Mouse (Mus musculus) CH12.LX (cell line): ENCODE measurements around the gene Ndrg2. TPM values are rescaled to one million over a fixed set of nuclear protein-coding genes. Genes with fewer than 3 reads are reported as not detected.

Experiments used
- DNase-seq: peaks from one replicate; pipeline ENCODE4 v3.0.0-alpha.2; 2013; ENCODE audit errors: extremely low read depth
- H3K27ac ChIP-seq: 2 replicates; pipeline ENCODE4 v1.5.1; 2012; ENCODE audit warnings: low read depth, mild to moderate bottlenecking, control low read depth, moderate library complexity; ENCODE audit not compliant: insufficient read depth
- H3K27me3 ChIP-seq: replicated peaks from 2 replicates; pipeline ENCODE3; 2012; ENCODE audit warnings: inconsistent platforms
- H3K36me3 ChIP-seq, 2 experiments: replicated peaks in 1 of 2; 2 replicates each; pipeline versions ENCODE3 to v1.6.1; 2012; ENCODE audit warnings: inconsistent platforms in 1 of 2, low read length in 1 of 2, mild to moderate bottlenecking in 1 of 2, mixed read lengths in 1 of 2, moderate library complexity in 1 of 2; ENCODE audit not compliant: control insufficient read depth in 1 of 2, insufficient read depth in 1 of 2
- H3K4me1 ChIP-seq, 2 experiments: 2 replicates each; pipeline ENCODE4 v1.6.1; 2012; ENCODE audit warnings: inconsistent platforms in 1 of 2, moderate library complexity in 1 of 2; ENCODE audit not compliant: insufficient read depth in 2 of 2, control insufficient read depth in 1 of 2
- H3K4me2 ChIP-seq: 2 replicates; pipeline ENCODE4 v1.6.1; 2012; ENCODE audit warnings: low read depth, mild to moderate bottlenecking, control low read depth; ENCODE audit not compliant: poor library complexity, insufficient read depth, severe bottlenecking
- H3K4me3 ChIP-seq, 3 experiments: fragments of 150-350 bp in 1 of 3; sonication (generic) in 1 of 3; replicated peaks in 1 of 3; 2 replicates each; pipeline versions ENCODE3 to v1.5.1; 2011 to 2012; ENCODE audit warnings: low read depth in 2 of 3, low read length in 2 of 3, mild to moderate bottlenecking in 2 of 3, moderate library complexity in 2 of 3, control low read depth in 1 of 3, improper control_type of control experiment in 1 of 3, inconsistent platforms in 1 of 3, mixed read lengths in 1 of 3; ENCODE audit not compliant: poor library complexity in 1 of 3
- H3K79me2 ChIP-seq: replicated peaks from 2 replicates; pipeline ENCODE4 v1.6.1; 2012; ENCODE audit warnings: mild to moderate bottlenecking, moderate library complexity; ENCODE audit not compliant: control insufficient read depth, poor library complexity, insufficient read depth, severe bottlenecking; ENCODE audit errors: extremely low read depth
- H3K9ac ChIP-seq: 2 replicates; pipeline ENCODE4 v1.6.1; 2012; ENCODE audit warnings: low read depth, mild to moderate bottlenecking, control low read depth, moderate library complexity; ENCODE audit not compliant: insufficient read depth
- H3K9me3 ChIP-seq: replicated peaks from 2 replicates; pipeline ENCODE3; 2012; ENCODE audit warnings: low read length, inconsistent platforms, mixed read lengths
- BHLHE40 ChIP-seq: IDR thresholded peaks from 2 replicates; pipeline ENCODE4 v1.6.1; 2011; ENCODE audit warnings: mild to moderate bottlenecking, low read depth, low read length, improper control_type of control experiment
- CHD1 ChIP-seq: IDR thresholded peaks from 2 replicates; pipeline ENCODE4 v1.6.1; 2012; ENCODE audit warnings: low read depth, low read length, improper control_type of control experiment, inconsistent platforms
- CHD2 ChIP-seq: IDR thresholded peaks from 2 replicates; pipeline ENCODE4 v1.6.1; 2011; ENCODE audit warnings: low read length, improper control_type of control experiment
- E2F4 ChIP-seq: IDR thresholded peaks from 2 replicates; pipeline ENCODE4 v1.6.1; 2011; ENCODE audit warnings: low read depth, low read length, improper control_type of control experiment; ENCODE audit not compliant: insufficient replicate concordance
- ELF1 ChIP-seq: IDR thresholded peaks from 2 replicates; pipeline ENCODE4 v1.6.1; 2014; ENCODE audit warnings: low read depth, mild to moderate bottlenecking, inconsistent platforms, low read length, improper control_type of control experiment
- EP300 ChIP-seq: IDR thresholded peaks from 2 replicates; pipeline ENCODE4 v1.6.1; 2011; ENCODE audit warnings: low read length, improper control_type of control experiment
- HCFC1 ChIP-seq: IDR thresholded peaks from 2 replicates; pipeline ENCODE4 v1.6.1; 2012; ENCODE audit warnings: low read depth, mild to moderate bottlenecking, inconsistent platforms, low read length, improper control_type of control experiment
- IRF4 ChIP-seq: IDR thresholded peaks from 2 replicates; pipeline ENCODE4 v1.6.1; 2014; ENCODE audit warnings: low read depth, mild to moderate bottlenecking, inconsistent platforms, low read length, improper control_type of control experiment
- JUN ChIP-seq: IDR thresholded peaks from 2 replicates; pipeline ENCODE4 v1.6.1; 2011; ENCODE audit warnings: low read depth, mild to moderate bottlenecking, low read length, improper control_type of control experiment, moderate library complexity; ENCODE audit not compliant: insufficient read depth
- KAT2A ChIP-seq: IDR thresholded peaks from 2 replicates; pipeline ENCODE4 v1.6.1; 2012; ENCODE audit warnings: low read length, improper control_type of control experiment, inconsistent platforms; ENCODE audit not compliant: insufficient replicate concordance
- MAX ChIP-seq: IDR thresholded peaks from 2 replicates; pipeline ENCODE4 v1.6.1; 2011; ENCODE audit warnings: low read length, improper control_type of control experiment
- MEF2A ChIP-seq: IDR thresholded peaks from 2 replicates; pipeline ENCODE4 v1.6.1; 2014; ENCODE audit warnings: low read depth, mild to moderate bottlenecking, inconsistent platforms, low read length, improper control_type of control experiment, borderline replicate concordance
- MXI1 ChIP-seq: IDR thresholded peaks from 2 replicates; pipeline ENCODE4 v1.6.1; 2011; ENCODE audit warnings: mild to moderate bottlenecking, low read depth, low read length, improper control_type of control experiment
- MYC ChIP-seq: IDR thresholded peaks from 2 replicates; pipeline ENCODE4 v1.6.1; 2011; ENCODE audit warnings: low read depth, mild to moderate bottlenecking, improper control_type of control experiment, low read length
- NELFE ChIP-seq: IDR thresholded peaks from 2 replicates; pipeline ENCODE4 v1.6.1; 2011; ENCODE audit warnings: low read depth, low read length, improper control_type of control experiment
- NRF1 ChIP-seq: IDR thresholded peaks from 2 replicates; pipeline ENCODE4 v1.6.1; 2014; ENCODE audit warnings: low read depth, mild to moderate bottlenecking, inconsistent platforms, low read length, improper control_type of control experiment, moderate library complexity
- PAX5 ChIP-seq: IDR thresholded peaks from 2 replicates; pipeline ENCODE4 v1.6.1; 2012; ENCODE audit warnings: low read length, inconsistent platforms, mixed read lengths
- POLR2A ChIP-seq: IDR thresholded peaks from 2 replicates; pipeline ENCODE4 v1.6.1; 2011; ENCODE audit warnings: low read depth, mild to moderate bottlenecking, improper control_type of control experiment, low read length
- POLR2AphosphoS2 ChIP-seq: IDR thresholded peaks from 2 replicates; pipeline ENCODE4 v1.6.1; 2011; ENCODE audit warnings: low read depth, low read length, improper control_type of control experiment
- RCOR1 ChIP-seq: conservative IDR thresholded peaks from 2 replicates; pipeline ENCODE4 v1.6.1; 2012; ENCODE audit warnings: low read depth, mild to moderate bottlenecking, inconsistent platforms, low read length, improper control_type of control experiment
- SIN3A ChIP-seq: IDR thresholded peaks from 2 replicates; pipeline ENCODE4 v1.6.1; 2012; ENCODE audit warnings: low read length, improper control_type of control experiment, inconsistent platforms
- SMC3 ChIP-seq: IDR thresholded peaks from 2 replicates; pipeline ENCODE4 v1.6.1; 2011; ENCODE audit warnings: low read depth, low read length, improper control_type of control experiment
- TBP ChIP-seq: conservative IDR thresholded peaks from 2 replicates; pipeline ENCODE4 v1.6.1; 2011; ENCODE audit warnings: low read depth, low read length, improper control_type of control experiment
- UBTF ChIP-seq: IDR thresholded peaks from 2 replicates; pipeline ENCODE4 v1.6.1; 2012; ENCODE audit warnings: low read depth, mild to moderate bottlenecking, inconsistent platforms, low read length, improper control_type of control experiment, moderate library complexity
- USF1 ChIP-seq: IDR thresholded peaks from 2 replicates; pipeline ENCODE4 v1.6.1; 2014; ENCODE audit warnings: low read depth, mild to moderate bottlenecking, inconsistent platforms, low read length, improper control_type of control experiment
- ZC3H11A ChIP-seq: IDR thresholded peaks from 2 replicates; pipeline ENCODE4 v1.6.1; 2012; ENCODE audit warnings: low read depth, mild to moderate bottlenecking, inconsistent platforms, low read length, improper control_type of control experiment
- ZMIZ1 ChIP-seq: IDR thresholded peaks from 2 replicates; pipeline ENCODE4 v1.6.1; 2012; ENCODE audit warnings: low read depth, mild to moderate bottlenecking, inconsistent platforms, low read length, improper control_type of control experiment
- ZNF384 ChIP-seq: IDR thresholded peaks from 2 replicates; pipeline ENCODE4 v1.6.1; 2012; ENCODE audit warnings: low read depth, low read length, improper control_type of control experiment, inconsistent platforms
- dilution Hi-C: fragments of 300-500 bp; cut with MboI; formaldehyde crosslinking; loops from 2 replicates; pipeline ENCODE4 v1.14.3; 2020; ENCODE audit warnings: low sequenced_read_pairs; ENCODE audit not compliant: extremely low pct_unique_long_range_greater_than_20kb, extremely low pct_ligation_motif_present
- in situ Hi-C: fragments of 300-500 bp; cut with MboI; formaldehyde crosslinking; loops from 3 replicates; pipeline ENCODE4 v1.14.3; 2019; ENCODE audit warnings: low sequenced_read_pairs, low pct_ligation_motif_present, low pct_unique_long_range_greater_than_20kb, mixed read lengths
- polyA plus RNA-seq: library from polyadenylated mRNA; unstranded; fragments of >175 nt; gene quantifications from 2 replicates; pipeline ENCODE4 v1.2.1, GENCODE M21; 2012; ENCODE audit warnings: low read depth; ENCODE audit not compliant: insufficient read length
- total RNA-seq, 2 experiments: library from RNA; depleted of rRNA; stranded (reverse); fragments of 300-350 nt in 1 of 2; fragments of >200 nt in 1 of 2; gene quantifications; 2 replicates each; pipeline ENCODE4 v1.2.3; 2012 to 2014

Ndrg2 gene
- total and polyA plus RNA-seq, 3 experiments = 0.50 to 1.1 (median 1.0) TPM

- H3K79me2 ChIP-seq = peaks cover 13% of the 10 kb centered on the region
- H3K4me1 ChIP-seq = peaks cover 0 to 19% of the 10 kb centered on the region in 2 experiments; a peak in 2 of 4 replicates
- in situ Hi-C loops = no loop called here
- no peak overlapping the region for H3K9ac ChIP-seq
- H3K36me3 ChIP-seq = peaks cover 48 to 81% of the 10 kb centered on the region in 2 experiments
- H3K27me3 ChIP-seq = no peaks in the 10 kb centered on the region
- no peaks in the 10 kb centered on the region for H3K9me3 ChIP-seq
- no peak overlapping the region for H3K27ac ChIP-seq
- dilution Hi-C loops = no loop called here
- peak; percentile 52 for DNase-seq
- H3K4me3 ChIP-seq = no peak overlapping the region
- H3K4me2 ChIP-seq = no peak overlapping the region
- TF ChIP-seq USF1 (no peak), JUN (peak; percentile 18; the same call in 1 of the 2 replicates), CHD1 (no peak), ELF1 (no peak), UBTF (no peak), IRF4 (peak; percentile 48; the same call in 1 of the 2 replicates), CHD2 (no peak), TBP (no peak), NELFE (no peak), KAT2A (no peak), MEF2A (no peak), MYC (0 out of 2 replicates have a peak, but pooled peaks have one; percentile 25), ZMIZ1 (no peak), EP300 (no peak), E2F4 (no peak), PAX5 (no peak), SIN3A (no peak), HCFC1 (no peak), MXI1 (peak; percentile 27; the same call in 1 of the 2 replicates), ZC3H11A (no peak), POLR2AphosphoS2 (no peak), BHLHE40 (peak; percentile 60), MAX (peak; percentile 58; the same call in 1 of the 2 replicates), RCOR1 (no peak), POLR2A (no peak), ZNF384 (no peak), NRF1 (no peak), SMC3 (no peak)
These were observed 24.1 kb downstream of the Ndrg2 start for GRCm38 (mm10) chr14:51889833-51890232.
